8 mouse cellular contexts compared by ENCODE assay signal in genomic region chr3:95217255-95218134, GRCm38 (mm10). TPM values are rescaled to one million over a fixed set of nuclear protein-coding genes. Genes with fewer than 3 reads are reported as not detected.
A peak's percentile ranks its signal among the peaks of the same experiment; 100 is the strongest.
DNase-seq lines count a peak whose midpoint lies in the region; ATAC-seq and TF ChIP-seq lines count a peak whose summit lies in the region.

Gabpb2 (minus strand) TSS chr3:95217916.

- H3K4me1 ChIP-seq in erythroblast, embryonic 14.5 days (ENCODE audit: control insufficient read depth) = peaks cover 39% of the 10 kb centered on the region
- peaks cover 23% of the 10 kb centered on the region for H3K4me1 ChIP-seq in heart, embryonic 13.5 days
- peaks cover 34% of the 10 kb centered on the region for H3K4me1 ChIP-seq in liver, embryonic 12.5 days
- H3K4me1 ChIP-seq in stomach, embryonic 15.5 days = 0 out of 2 replicates have a peak, but pooled peaks cover 7% of the 10 kb centered on the region

- TF ChIP-seq POLR2A in brain, embryonic 14.5 days (IDR thresholded peaks at IDR 0.05; ENCODE audit: borderline replicate concordance, extremely low read depth, insufficient read depth, insufficient read length, poor library complexity, severe bottlenecking) = peak; percentile 36; the same call in 1 of the 2 replicates

- H3K27ac ChIP-seq in heart, embryonic 13.5 days (replicated peaks) = peak within 1 kb of the TSS; percentile 99
- H3K27ac ChIP-seq in liver, embryonic 12.5 days = peak within 1 kb of the TSS; percentile 97
- H3K27ac ChIP-seq in stomach, embryonic 15.5 days = peak within 1 kb of the TSS; percentile 100

- H3K9ac ChIP-seq in heart, embryonic 13.5 days = peak within 1 kb of the TSS; percentile 92
- H3K9ac ChIP-seq in liver, embryonic 12.5 days = peak within 1 kb of the TSS; percentile 96
- peak within 1 kb of the TSS; percentile 85 for H3K9ac ChIP-seq in stomach, embryonic 15.5 days

- peak within 1 kb of the TSS; percentile 78 for H3K4me2 ChIP-seq in heart, embryonic 13.5 days
- H3K4me2 ChIP-seq in liver, embryonic 12.5 days = peak within 1 kb of the TSS; percentile 82
- H3K4me2 ChIP-seq in stomach, embryonic 15.5 days = peak within 1 kb of the TSS; percentile 75

- peaks cover 17% of the 10 kb centered on the region for H3K79me3 ChIP-seq in C2C12 (ENCODE audit: low read depth)

- peak within 1 kb of the TSS; percentile 57 for H3K4me3 ChIP-seq in C2C12 (ENCODE audit: insufficient read depth, poor library complexity, severe bottlenecking)
- peak within 1 kb of the TSS; percentile 68 for H3K4me3 ChIP-seq in erythroblast, embryonic 14.5 days (replicated peaks)
- H3K4me3 ChIP-seq in heart, embryonic 13.5 days = peak within 1 kb of the TSS; percentile 76
- peak within 1 kb of the TSS; percentile 92 for H3K4me3 ChIP-seq in liver, embryonic 12.5 days
- H3K4me3 ChIP-seq in stomach, embryonic 15.5 days (replicated peaks) = peak within 1 kb of the TSS; percentile 82

- H3K79me2 ChIP-seq in C2C12 (ENCODE audit: control insufficient read depth, insufficient read depth) = peaks cover 49% of the 10 kb centered on the region

- TF ChIP-seq CTCF in C2C12 (IDR thresholded peaks at IDR 0.05; ENCODE audit: control insufficient read depth, insufficient read depth, insufficient read length) = peak; percentile 96
- TF ChIP-seq CTCF in brain, embryonic 14.5 days (IDR thresholded peaks at IDR 0.05; ENCODE audit: borderline replicate concordance, extremely low read depth, insufficient read depth, insufficient read length) = peak; percentile 81

- DNase-seq in brain, embryonic 14.5 days (ENCODE audit: low read depth) = peak; percentile 97
- peak; percentile 99 for DNase-seq in kidney, postnatal 10 days
- DNase-seq in natural killer cell, adult 2 months (ENCODE audit: low spot score in 2 of 2) = peak; percentile 90 to 92

- WGBS in heart, embryonic 13.5 days = 1% methylated on average over 56 of the region's 56 CpGs
- WGBS in liver, embryonic 12.5 days (ENCODE audit: insufficient replicate concordance) = under 1% methylated on average over 56 of the region's 56 CpGs
- WGBS in stomach, embryonic 15.5 days = under 1% methylated on average over 56 of the region's 56 CpGs

- H3K36me3 ChIP-seq in C2C12 (ENCODE audit: control insufficient read depth, insufficient read depth) = peaks cover 56% of the 10 kb centered on the region
- H3K36me3 ChIP-seq in erythroblast, embryonic 14.5 days (ENCODE audit: control insufficient read depth) = peaks cover 49% of the 10 kb centered on the region
- peaks cover 63% of the 10 kb centered on the region for H3K36me3 ChIP-seq in heart, embryonic 13.5 days
- peaks cover 67% of the 10 kb centered on the region for H3K36me3 ChIP-seq in liver, embryonic 12.5 days
- H3K36me3 ChIP-seq in stomach, embryonic 15.5 days = peaks cover 13% of the 10 kb centered on the region; the same call in 1 of the 2 replicates

- peak within 1 kb of the TSS; percentile 85 for H3ac ChIP-seq in C2C12 (ENCODE audit: control insufficient read depth, insufficient read length, low read depth)

- ATAC-seq in heart, embryonic 13.5 days (ENCODE audit: extremely low read depth, insufficient number of reproducible peaks, low FRiP score, low TSS enrichment) = peak; percentile 77
- ATAC-seq in liver, embryonic 12.5 days = peak; percentile 87
- ATAC-seq in stomach, embryonic 15.5 days (ENCODE audit: insufficient read depth, low FRiP score, low read depth) = peak; percentile 89

- H3K9me3 ChIP-seq in erythroblast, embryonic 14.5 days (ENCODE audit: control insufficient read depth, low read length) = no peaks in the 10 kb centered on the region
- H3K9me3 ChIP-seq in heart, embryonic 13.5 days = no peaks in the 10 kb centered on the region
- no peaks in the 10 kb centered on the region for H3K9me3 ChIP-seq in liver, embryonic 12.5 days (replicated peaks)
- no peaks in the 10 kb centered on the region for H3K9me3 ChIP-seq in stomach, embryonic 15.5 days

- no peaks in the 10 kb centered on the region for H3K27me3 ChIP-seq in C2C12 (ENCODE audit: control insufficient read depth, insufficient read depth, insufficient read length)
- H3K27me3 ChIP-seq in erythroblast, embryonic 14.5 days (ENCODE audit: control insufficient read depth) = no peaks in the 10 kb centered on the region
- H3K27me3 ChIP-seq in heart, embryonic 13.5 days (replicated peaks) = no peaks in the 10 kb centered on the region
- H3K27me3 ChIP-seq in liver, embryonic 12.5 days (replicated peaks) = no peaks in the 10 kb centered on the region
- H3K27me3 ChIP-seq in stomach, embryonic 15.5 days (replicated peaks) = no peaks in the 10 kb centered on the region

TF ChIP-seq in C2C12, 6 proteins besides CTCF, POLR2A, EP300 and RAD21:
- TF ChIP-seq CEBPB (IDR thresholded peaks at IDR 0.05; ENCODE audit: low read depth) (no peak), MAX (IDR thresholded peaks at IDR 0.05) (peak; percentile 89), MYOG (IDR thresholded peaks at IDR 0.05; ENCODE audit: control insufficient read depth, extremely low read depth, insufficient read length) (no peak), FOSL1 (IDR thresholded peaks at IDR 0.05; ENCODE audit: insufficient read depth, low read length, poor library complexity, severe bottlenecking) (no peak), USF1 (IDR thresholded peaks at IDR 0.05; ENCODE audit: low read depth) (no peak), MYOD1 (IDR thresholded peaks at IDR 0.05; ENCODE audit: control insufficient read depth, insufficient read length, low read depth) (peak; percentile 36)

RNA-seq across cellular contexts. Expression of gene Gabpb2, which starts in this region (rescaled TPM):
- 5.7 TPM for polyA plus RNA-seq in C2C12 (2012; fragmentation: generic; extraction: Trizol)
- 14.4 and 14.7 TPM in 2 replicates for polyA plus RNA-seq in brain, embryonic 14.5 days (2012; rRNA removed)
- polyA plus RNA-seq in erythroblast, embryonic 14.5 days (2012) = 0.29 and 0.30 TPM in 2 replicates
- 5.1 and 5.4 TPM in 2 replicates for polyA plus RNA-seq in heart, embryonic 13.5 days (2015; fragmentation: Nextera tagmentation; extraction: Ambion mirVana)
- 11.0 and 11.4 TPM in 2 replicates for polyA plus RNA-seq in liver, embryonic 12.5 days (2016; fragmentation: Nextera tagmentation; extraction: Ambion mirVana)
- polyA plus RNA-seq in stomach, embryonic 15.5 days (2015; fragmentation: Nextera tagmentation; extraction: Ambion mirVana) = 10.7 and 11.4 TPM in 2 replicates

Comparison
In these comparisons a context has a peak if more than half of its experiments do, and no peak if none do; other contexts are left out.
1. Peak in every context shown above with its lines: DNase-seq, ATAC-seq, H3K4me3 ChIP-seq and H3K27ac ChIP-seq.